Mouse (Mus musculus): ENCODE data around the gene Gtf2a1l. TPM values are rescaled to one million over a fixed set of nuclear protein-coding genes. Genes with fewer than 3 reads are reported as not detected.
A peak's percentile ranks its signal among the peaks of the same experiment; 100 is the strongest.

The Gtf2a1l gene
- polyA plus RNA-seq, 1 experiment from 2014 or later: 0.92 TPM

DNA sequence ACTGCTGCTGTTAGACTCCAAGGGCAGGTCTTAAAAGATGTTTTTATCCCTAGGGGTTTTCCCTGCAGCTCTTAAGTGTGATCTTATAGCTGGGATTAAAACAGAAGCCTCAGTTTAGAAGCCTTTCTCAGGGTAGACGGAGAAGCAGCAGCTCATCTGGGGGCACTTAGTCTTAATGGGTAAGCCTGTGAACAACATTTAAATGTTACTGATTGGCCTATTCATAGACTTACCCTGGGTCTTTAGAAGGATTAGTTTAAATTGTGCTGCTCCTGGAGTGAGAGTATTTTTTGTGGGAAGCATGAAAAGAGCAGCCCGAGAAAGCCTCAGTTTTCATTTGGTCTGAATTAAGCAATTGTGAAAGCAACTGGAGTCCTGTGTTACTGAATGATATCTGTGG lies 1.5 kb downstream of the Gtf2a1l start:
- H3K9ac ChIP-seq (ENCODE audit: low read length): no peak overlapping the region
- H3K4me3 ChIP-seq (ENCODE audit: low read depth, low read length): no peak overlapping the region
- ATAC-seq (replicated peaks; ENCODE audit: low FRiP score, low TSS enrichment, low read depth) (no peak), DNase-seq (ENCODE audit: low spot score) (peak; percentile 7)
- H3K4me2 ChIP-seq (ENCODE audit: low read length): no peak overlapping the region
- H3K27me3 ChIP-seq (replicated peaks; ENCODE audit: control insufficient read depth, insufficient read depth, low read length): no peaks in the 10 kb centered on the region
- H3K9me3 ChIP-seq (ENCODE audit: control insufficient read depth, low read length): no peaks in the 10 kb centered on the region
- no peak overlapping the region for H3K27ac ChIP-seq (ENCODE audit: low read depth)
- H3K4me1 ChIP-seq (replicated peaks; ENCODE audit: control insufficient read depth, insufficient read depth, low read length): 0 out of 2 replicates have a peak, but pooled peaks cover 3% of the 10 kb centered on the region
- H3K36me3 ChIP-seq (ENCODE audit: control insufficient read depth, insufficient read depth, low read length): no peaks in the 10 kb centered on the region
- 73% methylated on average over 2 of the region's 2 CpGs for WGBS

GRCm38 (mm10) chr17:88670800-88671199 lies 2.3 kb downstream of the Gtf2a1l start:
- Histone ChIP-seq H3K4me3 (ENCODE audit: low read depth, low read length) (no peak overlapping the region), H3K36me3 (ENCODE audit: control insufficient read depth, insufficient read depth, low read length) (no peaks in the 10 kb centered on the region), H3K9ac (ENCODE audit: low read length) (no peak overlapping the region), H3K27me3 (replicated peaks; ENCODE audit: control insufficient read depth, insufficient read depth, low read length) (no peaks in the 10 kb centered on the region), H3K4me2 (ENCODE audit: low read length) (no peak overlapping the region), H3K4me1 (replicated peaks; ENCODE audit: control insufficient read depth, insufficient read depth, low read length) (0 out of 2 replicates have a peak, but pooled peaks cover 3% of the 10 kb centered on the region), H3K9me3 (ENCODE audit: control insufficient read depth, low read length) (no peaks in the 10 kb centered on the region), H3K27ac (ENCODE audit: low read depth) (no peak overlapping the region)
- WGBS: 37% methylated on average over 4 of the region's 4 CpGs
- no peak for DNase-seq (ENCODE audit: low spot score)
- no peak for ATAC-seq (replicated peaks; ENCODE audit: low FRiP score, low TSS enrichment, low read depth)

GRCm38 (mm10) chr17:88675310-88676309 lies 7.2 kb downstream of the Gtf2a1l start:
- DNase-seq (ENCODE audit: low spot score) (no peak), ATAC-seq (replicated peaks; ENCODE audit: low FRiP score, low TSS enrichment, low read depth) (no peak)
- Histone ChIP-seq H3K9me3 (ENCODE audit: control insufficient read depth, low read length) (no peaks in the 10 kb centered on the region), H3K27ac (ENCODE audit: low read depth) (no peak overlapping the region), H3K27me3 (replicated peaks; ENCODE audit: control insufficient read depth, insufficient read depth, low read length) (no peaks in the 10 kb centered on the region), H3K4me1 (replicated peaks; ENCODE audit: control insufficient read depth, insufficient read depth, low read length) (0 out of 2 replicates have a peak, but pooled peaks cover 3% of the 10 kb centered on the region), H3K4me2 (ENCODE audit: low read length) (no peak overlapping the region), H3K4me3 (ENCODE audit: low read depth, low read length) (no peak overlapping the region), H3K36me3 (ENCODE audit: control insufficient read depth, insufficient read depth, low read length) (no peaks in the 10 kb centered on the region), H3K9ac (ENCODE audit: low read length) (no peak overlapping the region)
- WGBS: 89% methylated on average over 23 of the region's 23 CpGs

DNA sequence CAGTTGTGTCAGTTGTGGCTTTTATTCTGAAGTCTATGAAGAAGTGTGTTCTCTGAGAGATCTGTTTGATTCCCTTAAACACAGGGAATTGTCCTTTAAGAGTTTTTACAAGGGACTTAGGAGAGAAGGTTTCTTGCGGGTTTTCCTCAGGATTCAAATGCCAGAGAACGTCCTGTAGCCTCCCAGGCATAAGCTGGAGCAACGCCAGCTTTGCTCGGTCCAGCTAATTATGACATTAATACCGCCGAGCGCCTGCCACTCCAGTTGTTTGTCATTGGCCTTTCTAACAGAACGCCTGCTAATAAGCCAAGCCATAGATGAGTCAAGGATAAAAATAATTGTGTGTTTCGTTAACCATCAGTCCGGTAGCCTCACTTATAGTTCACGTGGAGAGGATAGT lies 19.8 kb downstream of the Gtf2a1l start:
- ATAC-seq (replicated peaks; ENCODE audit: low FRiP score, low TSS enrichment, low read depth) (no peak), DNase-seq (ENCODE audit: low spot score) (no peak)
- no peak overlapping the region for H3K4me2 ChIP-seq (ENCODE audit: low read length)
- H3K4me3 ChIP-seq (ENCODE audit: low read depth, low read length): no peak overlapping the region
- 74% methylated on average over 11 of the region's 11 CpGs for WGBS
- H3K9ac ChIP-seq (ENCODE audit: low read length): no peak overlapping the region
- H3K4me1 ChIP-seq (replicated peaks; ENCODE audit: control insufficient read depth, insufficient read depth, low read length): no peaks in the 10 kb centered on the region
- H3K27me3 ChIP-seq (replicated peaks; ENCODE audit: control insufficient read depth, insufficient read depth, low read length): no peaks in the 10 kb centered on the region
- H3K36me3 ChIP-seq (ENCODE audit: control insufficient read depth, insufficient read depth, low read length): no peaks in the 10 kb centered on the region
- H3K9me3 ChIP-seq (ENCODE audit: control insufficient read depth, low read length): no peaks in the 10 kb centered on the region
- no peak overlapping the region for H3K27ac ChIP-seq (ENCODE audit: low read depth)

DNA sequence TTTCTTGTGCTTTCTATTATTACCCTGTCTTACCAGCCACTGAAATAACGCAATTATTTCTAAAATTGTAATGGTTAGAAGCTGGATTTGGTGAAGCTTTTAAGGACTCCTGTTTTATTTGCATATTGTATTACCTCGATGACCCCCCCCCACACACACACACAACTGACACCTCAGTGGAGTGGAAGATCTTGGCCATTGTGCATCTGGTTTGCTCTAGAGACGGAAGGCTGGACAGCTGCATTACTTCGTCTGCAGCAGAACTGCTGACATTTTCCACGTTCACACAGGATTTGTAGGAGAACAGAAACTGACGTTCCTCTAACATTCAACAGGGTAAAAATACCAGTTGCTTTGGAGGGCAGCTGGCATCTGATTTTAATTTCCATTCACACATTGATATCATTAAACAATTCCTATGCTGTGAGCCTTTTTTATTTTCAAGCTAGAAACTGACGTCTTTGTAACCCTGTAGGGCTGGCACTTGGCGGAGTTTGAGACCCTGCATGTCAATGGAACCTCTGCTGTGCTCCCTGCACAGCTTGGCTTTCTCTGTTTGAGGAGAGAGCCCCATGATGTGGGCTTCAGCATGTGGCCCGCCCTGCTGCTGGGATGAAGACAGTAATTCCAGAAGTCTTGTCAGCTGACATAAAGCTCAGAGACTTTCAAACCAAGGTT lies 28.3 kb downstream of the Gtf2a1l start:
- no peak overlapping the region for H3K4me3 ChIP-seq (ENCODE audit: low read depth, low read length)
- H3K27ac ChIP-seq (ENCODE audit: low read depth): peak overlapping the region; percentile 60
- ATAC-seq (replicated peaks; ENCODE audit: low FRiP score, low TSS enrichment, low read depth) (no peak), DNase-seq (ENCODE audit: low spot score) (no peak)
- H3K9ac ChIP-seq (ENCODE audit: low read length): no peak overlapping the region
- no peak overlapping the region for H3K4me2 ChIP-seq (ENCODE audit: low read length)
- H3K36me3 ChIP-seq (ENCODE audit: control insufficient read depth, insufficient read depth, low read length): no peaks in the 10 kb centered on the region
- H3K27me3 ChIP-seq (replicated peaks; ENCODE audit: control insufficient read depth, insufficient read depth, low read length): no peaks in the 10 kb centered on the region
- WGBS: 48% methylated on average over 9 of the region's 9 CpGs
- H3K4me1 ChIP-seq (replicated peaks; ENCODE audit: control insufficient read depth, insufficient read depth, low read length): peaks cover 16% of the 10 kb centered on the region
- 0 out of 2 replicates have a peak, but pooled peaks cover 2% of the 10 kb centered on the region for H3K9me3 ChIP-seq (ENCODE audit: control insufficient read depth, low read length)

- Histone ChIP-seq H3K4me1 (replicated peaks; ENCODE audit: control insufficient read depth, insufficient read depth, low read length) (peaks cover 24% of the 10 kb centered on the region), H3K4me2 (ENCODE audit: low read length) (no peak overlapping the region), H3K9ac (ENCODE audit: low read length) (no peak overlapping the region), H3K36me3 (ENCODE audit: control insufficient read depth, insufficient read depth, low read length) (no peaks in the 10 kb centered on the region), H3K27ac (ENCODE audit: low read depth) (no peak overlapping the region), H3K4me3 (ENCODE audit: low read depth, low read length) (no peak overlapping the region), H3K27me3 (replicated peaks; ENCODE audit: control insufficient read depth, insufficient read depth, low read length) (no peaks in the 10 kb centered on the region), H3K9me3 (ENCODE audit: control insufficient read depth, low read length) (0 out of 2 replicates have a peak, but pooled peaks cover 2% of the 10 kb centered on the region)
- DNase-seq (ENCODE audit: low spot score) (no peak), ATAC-seq (replicated peaks; ENCODE audit: low FRiP score, low TSS enrichment, low read depth) (no peak)
Measured at GRCm38 (mm10) chr17:88700901-88701300, 32.4 kb downstream of the Gtf2a1l start.

GRCm38 (mm10) chr17:88702345-88702744 lies 33.9 kb downstream of the Gtf2a1l start:
- no peak for DNase-seq (ENCODE audit: low spot score)
- 6% methylated on average over 6 of the region's 6 CpGs for WGBS
- no peak overlapping the region for H3K9ac ChIP-seq (ENCODE audit: low read length)
- no peaks in the 10 kb centered on the region for H3K36me3 ChIP-seq (ENCODE audit: control insufficient read depth, insufficient read depth, low read length)
- H3K4me3 ChIP-seq (ENCODE audit: low read depth, low read length): no peak overlapping the region
- no peak overlapping the region for H3K27ac ChIP-seq (ENCODE audit: low read depth)
- H3K4me1 ChIP-seq (replicated peaks; ENCODE audit: control insufficient read depth, insufficient read depth, low read length): peaks cover 12% of the 10 kb centered on the region
- peak overlapping the region; percentile 34 for H3K4me2 ChIP-seq (ENCODE audit: low read length)
- ATAC-seq (replicated peaks; ENCODE audit: low FRiP score, low TSS enrichment, low read depth): no peak
- 0 out of 2 replicates have a peak, but pooled peaks cover 2% of the 10 kb centered on the region for H3K9me3 ChIP-seq (ENCODE audit: control insufficient read depth, low read length)
- no peaks in the 10 kb centered on the region for H3K27me3 ChIP-seq (replicated peaks; ENCODE audit: control insufficient read depth, insufficient read depth, low read length)

DNA sequence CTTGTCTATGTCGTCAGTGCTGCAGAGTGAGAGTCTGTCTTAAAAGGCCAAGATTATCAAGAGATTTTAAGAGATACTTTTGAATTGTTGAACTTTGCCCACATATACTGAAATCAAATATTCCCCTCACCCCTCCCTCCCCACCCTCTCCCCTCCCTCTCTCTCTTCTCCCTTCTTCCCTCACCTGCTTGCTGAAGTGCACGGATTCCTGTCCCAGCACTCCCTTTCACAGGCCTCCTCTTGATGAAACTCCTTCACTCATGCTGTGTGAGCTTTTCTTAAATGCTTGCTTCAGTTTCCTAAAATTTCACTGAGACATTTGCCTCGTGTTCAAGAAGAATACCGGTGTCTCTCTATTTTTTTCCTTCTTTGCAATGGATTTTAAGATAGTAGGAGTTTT lies 34.7 kb downstream of the Gtf2a1l start:
- Histone ChIP-seq H3K4me1 (replicated peaks; ENCODE audit: control insufficient read depth, insufficient read depth, low read length) (peaks cover 11% of the 10 kb centered on the region), H3K9me3 (ENCODE audit: control insufficient read depth, low read length) (0 out of 2 replicates have a peak, but pooled peaks cover 2% of the 10 kb centered on the region), H3K4me2 (ENCODE audit: low read length) (no peak overlapping the region), H3K27me3 (replicated peaks; ENCODE audit: control insufficient read depth, insufficient read depth, low read length) (no peaks in the 10 kb centered on the region), H3K27ac (ENCODE audit: low read depth) (no peak overlapping the region), H3K36me3 (ENCODE audit: control insufficient read depth, insufficient read depth, low read length) (no peaks in the 10 kb centered on the region), H3K9ac (ENCODE audit: low read length) (no peak overlapping the region), H3K4me3 (ENCODE audit: low read depth, low read length) (no peak overlapping the region)
- DNase-seq (ENCODE audit: low spot score) (no peak), ATAC-seq (replicated peaks; ENCODE audit: low FRiP score, low TSS enrichment, low read depth) (no peak)
- 39% methylated on average over 4 of the region's 4 CpGs for WGBS

Measured in intestine, embryonic 14.5 days (tissue).